Mouse (Mus musculus) heart, embryonic 11.5 days (tissue): Measurements from ENCODE around the gene Mnat1. TPM values are rescaled to one million over a fixed set of nuclear protein-coding genes. Genes with fewer than 3 reads are reported as not detected.

Source experiments
- ATAC-seq: fragments of 200-750 bp; cut with Nextera tagmentation; replicated peaks from 2 replicates; pipeline ENCODE4 v1.8.0; 2017; ENCODE audit warnings: moderate library complexity; ENCODE audit not compliant: insufficient number of reproducible peaks, low FRiP score, low TSS enrichment
- H3K27ac ChIP-seq: fragments of 300-500 bp; sonication (generic); 2 replicates; pipeline ENCODE4 v1.5.1; 2014; ENCODE audit warnings: mild to moderate bottlenecking, low read depth, low read length
- H3K27me3 ChIP-seq: fragments of 300-500 bp; sonication (generic); 2 replicates; pipeline ENCODE4 v1.6.1; 2014; ENCODE audit warnings: mild to moderate bottlenecking, low read length, mixed read lengths; ENCODE audit not compliant: control insufficient read depth, insufficient read depth
- H3K36me3 ChIP-seq: fragments of 300-500 bp; sonication (generic); 2 replicates; pipeline ENCODE4 v1.6.1; 2014; ENCODE audit warnings: mild to moderate bottlenecking, low read length, moderate library complexity, mixed read lengths; ENCODE audit not compliant: control insufficient read depth, insufficient read depth
- H3K4me1 ChIP-seq: fragments of 300-500 bp; sonication (generic); 2 replicates; pipeline ENCODE4 v1.6.1; 2014; ENCODE audit warnings: low read length; ENCODE audit not compliant: control insufficient read depth, insufficient read depth
- H3K4me2 ChIP-seq: fragments of 300-500 bp; sonication (generic); 2 replicates; pipeline ENCODE4 v1.6.1; 2014; ENCODE audit warnings: mild to moderate bottlenecking, moderate library complexity
- H3K4me3 ChIP-seq: fragments of 300-500 bp; sonication (generic); 2 replicates; pipeline ENCODE4 v1.5.1; 2014; ENCODE audit warnings: low read depth, low read length
- H3K9ac ChIP-seq: fragments of 300-500 bp; sonication (generic); 2 replicates; pipeline ENCODE4 v1.6.1; 2014; ENCODE audit warnings: mild to moderate bottlenecking, low read depth, low read length, moderate library complexity
- H3K9me3 ChIP-seq: fragments of 300-500 bp; sonication (generic); replicated peaks from 2 replicates; pipeline ENCODE4 v1.6.1; 2016; ENCODE audit warnings: low read length; ENCODE audit not compliant: control insufficient read depth
- WGBS: fragments of 180-500 bp; shearing (Covaris S2); extraction: QIAGEN DNeasy Blood & Tissue Kit; methylation state at CpG from one replicate; pipeline ENCODE4 v1.1.7; 2014; ENCODE audit not compliant: insufficient replicate concordance; 5-methylcytosine and 5-hydroxymethylcytosine counted together
- polyA plus RNA-seq: library from polyadenylated mRNA; unstranded; fragments of >200 nt; fragmentation: Nextera tagmentation; extraction: Ambion mirVana; gene quantifications from 2 replicates; pipeline ENCODE4 v1.2.1, GENCODE M21; 2014

The Mnat1 gene
- polyA plus RNA-seq, 1 experiment from 2014 or later, result 32.6 TPM

DNA sequence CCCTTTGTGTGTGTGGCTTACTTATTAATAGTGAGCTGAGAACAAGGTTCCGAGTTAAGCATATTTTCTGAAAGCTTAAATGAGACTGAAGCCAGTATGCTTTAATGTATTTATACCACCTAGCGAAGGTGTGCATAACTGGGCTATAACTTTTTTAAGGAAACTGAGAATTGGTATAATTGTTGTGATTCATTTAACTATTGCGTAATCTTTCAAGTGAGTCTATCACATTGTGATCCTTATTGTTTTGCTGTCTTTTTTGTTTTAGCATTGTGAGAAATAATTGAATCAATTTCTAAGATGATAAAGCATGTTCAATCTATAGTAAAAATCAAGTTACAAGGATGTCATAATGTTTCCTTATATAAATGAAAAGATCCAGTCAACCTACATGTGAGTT, 104.9 kb downstream of the Mnat1 start:
- H3K4me3 ChIP-seq, result no peak overlapping the region
- no peaks in the 10 kb centered on the region for H3K9me3 ChIP-seq
- H3K27me3 ChIP-seq, result no peaks in the 10 kb centered on the region
- H3K4me1 ChIP-seq, result no peaks in the 10 kb centered on the region
- no peaks in the 10 kb centered on the region for H3K36me3 ChIP-seq
- WGBS, result 92% methylated on average over 3 of the region's 3 CpGs
- H3K4me2 ChIP-seq, result no peak overlapping the region
- H3K27ac ChIP-seq, result no peak overlapping the region
- ATAC-seq, result no peak
- no peak overlapping the region for H3K9ac ChIP-seq

- Histone ChIP-seq H3K4me2 (no peak overlapping the region), H3K27me3 (no peaks in the 10 kb centered on the region), H3K9me3 (no peaks in the 10 kb centered on the region), H3K27ac (no peak overlapping the region), H3K9ac (no peak overlapping the region), H3K36me3 (no peaks in the 10 kb centered on the region), H3K4me1 (no peaks in the 10 kb centered on the region), H3K4me3 (no peak overlapping the region)
- ATAC-seq, result no peak
Measured at GRCm38 (mm10) chr12:73230196-73230595, 106.7 kb downstream of the Mnat1 start.

DNA sequence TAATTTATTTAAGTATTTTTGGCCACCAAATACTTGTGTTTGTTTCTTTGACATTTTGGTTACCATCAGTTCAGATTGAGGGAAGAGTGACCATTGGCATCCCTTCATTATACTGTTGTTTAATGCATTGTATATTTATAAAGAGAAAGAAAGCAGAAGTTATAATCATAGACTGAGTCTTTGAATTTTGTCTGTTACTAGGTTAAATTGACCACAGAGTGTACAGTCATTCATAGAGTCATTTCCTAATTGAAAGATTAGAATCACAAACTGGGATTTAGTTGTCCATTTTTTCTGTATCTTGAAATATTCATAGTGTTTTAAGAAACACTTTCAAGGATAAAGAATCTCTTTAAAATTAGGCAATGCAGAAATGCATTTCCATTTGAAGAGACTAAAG, 108.0 kb downstream of the Mnat1 start:
- Histone ChIP-seq H3K27me3 (no peaks in the 10 kb centered on the region), H3K4me2 (no peak overlapping the region), H3K9me3 (no peaks in the 10 kb centered on the region), H3K9ac (no peak overlapping the region), H3K4me3 (no peak overlapping the region), H3K27ac (no peak overlapping the region), H3K36me3 (no peaks in the 10 kb centered on the region), H3K4me1 (no peaks in the 10 kb centered on the region)
- no peak for ATAC-seq

- H3K36me3 ChIP-seq, result no peaks in the 10 kb centered on the region
- no peaks in the 10 kb centered on the region for H3K27me3 ChIP-seq
- H3K4me3 ChIP-seq, result no peak overlapping the region
- no peak overlapping the region for H3K9ac ChIP-seq
- 75% methylated on average over 2 of the region's 2 CpGs for WGBS
- no peaks in the 10 kb centered on the region for H3K9me3 ChIP-seq
- ATAC-seq, result no peak
- H3K27ac ChIP-seq, result no peak overlapping the region
- H3K4me1 ChIP-seq, result no peaks in the 10 kb centered on the region
- H3K4me2 ChIP-seq, result no peak overlapping the region
Measured at GRCm38 (mm10) chr12:73232586-73232985, 109.1 kb downstream of the Mnat1 start.

DNA sequence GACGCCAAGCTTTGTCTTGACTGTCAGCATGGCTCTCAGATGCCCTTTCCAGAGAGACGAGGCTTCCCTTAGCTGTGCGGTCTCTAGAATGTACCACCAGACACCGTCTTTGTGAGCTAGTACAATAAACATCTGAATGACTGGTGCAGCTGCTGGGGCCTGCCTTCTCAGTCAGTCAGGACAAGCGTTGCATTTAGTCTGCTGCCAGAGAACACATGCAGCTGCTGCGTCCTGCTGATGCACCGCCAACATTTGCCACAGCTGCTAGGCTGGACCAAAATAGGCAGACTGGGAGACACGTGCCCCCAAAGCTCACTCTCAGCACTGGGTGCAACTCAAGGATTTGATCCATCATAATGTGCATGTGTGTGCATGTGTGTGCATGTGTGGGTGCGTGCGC, 118.4 kb downstream of the Mnat1 start:
- H3K9ac ChIP-seq, result no peak overlapping the region
- no peak overlapping the region for H3K4me2 ChIP-seq
- whole genome bisulfite sequencing, result 76% methylated on average over 10 of the region's 10 CpGs
- no peak overlapping the region for H3K27ac ChIP-seq
- no peaks in the 10 kb centered on the region for H3K4me1 ChIP-seq
- H3K9me3 ChIP-seq, result no peaks in the 10 kb centered on the region
- ATAC-seq, result no peak
- no peak overlapping the region for H3K4me3 ChIP-seq
- no peaks in the 10 kb centered on the region for H3K36me3 ChIP-seq
- H3K27me3 ChIP-seq, result no peaks in the 10 kb centered on the region

GRCm38 (mm10) chr12:73245687-73246086, 122.2 kb downstream of the Mnat1 start:
- no peak overlapping the region for H3K27ac ChIP-seq
- WGBS, result 78% methylated on average over 5 of the region's 5 CpGs
- H3K4me2 ChIP-seq, result no peak overlapping the region

DNA sequence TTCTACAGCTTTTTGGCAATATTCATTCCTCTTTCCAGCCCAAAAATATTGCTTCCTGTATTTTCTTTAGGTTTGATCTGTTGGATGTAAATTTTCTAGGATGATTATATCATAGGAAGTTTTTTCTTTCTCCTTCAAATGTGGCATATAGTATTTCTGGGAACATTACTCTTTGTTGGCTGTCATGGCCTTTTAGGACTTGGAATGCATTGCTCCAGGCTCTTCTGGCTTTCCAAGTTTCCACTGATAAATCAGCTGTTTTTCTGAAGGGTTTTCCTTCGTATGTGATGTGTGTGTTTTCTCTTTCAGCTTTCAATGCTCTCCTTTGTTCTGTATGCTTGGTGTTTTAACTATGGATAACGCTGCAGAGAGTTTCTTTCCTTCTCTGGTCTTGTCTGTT, 131.5 kb downstream of the Mnat1 start:
- Histone ChIP-seq H3K4me1 (no peaks in the 10 kb centered on the region), H3K4me2 (no peak overlapping the region), H3K27me3 (no peaks in the 10 kb centered on the region), H3K9ac (no peak overlapping the region), H3K27ac (no peak overlapping the region), H3K9me3 (no peaks in the 10 kb centered on the region), H3K4me3 (no peak overlapping the region), H3K36me3 (no peaks in the 10 kb centered on the region)
- WGBS, result 65% methylated on average over 2 of the region's 2 CpGs
- no peak for ATAC-seq

More at GRCm38 (mm10) chr12:73245687-73246086, 122.2 kb downstream of the Mnat1 start:
- no peaks in the 10 kb centered on the region for H3K9me3 ChIP-seq
- H3K4me3 ChIP-seq, result no peak overlapping the region
- H3K36me3 ChIP-seq, result no peaks in the 10 kb centered on the region
- H3K9ac ChIP-seq, result no peak overlapping the region
- H3K4me1 ChIP-seq, result 0 out of 2 replicates have a peak, but pooled peaks cover 3% of the 10 kb centered on the region
- ATAC-seq, result no peak
- H3K27me3 ChIP-seq, result no peaks in the 10 kb centered on the region

DNA sequence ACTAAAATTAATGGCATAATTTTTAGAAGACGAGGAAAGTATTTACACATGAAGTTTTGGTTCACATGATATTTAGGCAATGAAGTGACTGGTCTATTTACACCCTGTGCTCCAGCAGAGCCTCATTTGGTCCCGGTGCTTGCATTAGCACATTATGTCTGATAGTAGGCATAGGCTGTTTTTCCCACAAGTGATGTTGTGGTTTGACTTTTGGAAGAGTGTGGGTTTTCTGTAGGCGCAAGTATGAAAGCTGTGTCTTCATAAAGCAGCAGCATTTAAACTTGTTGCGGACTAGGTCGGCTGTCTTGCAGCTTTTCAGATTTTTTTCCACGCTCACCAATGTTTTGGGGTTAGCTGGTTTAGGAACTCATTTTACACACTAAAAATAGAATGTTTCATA, 135.8 kb downstream of the Mnat1 start:
- no peaks in the 10 kb centered on the region for H3K36me3 ChIP-seq
- H3K9ac ChIP-seq, result no peak overlapping the region
- H3K4me3 ChIP-seq, result no peak overlapping the region
- no peaks in the 10 kb centered on the region for H3K4me1 ChIP-seq
- 92% methylated on average over 6 of the region's 6 CpGs for WGBS
- ATAC-seq, result no peak
- no peaks in the 10 kb centered on the region for H3K9me3 ChIP-seq
- no peak overlapping the region for H3K4me2 ChIP-seq
- no peak overlapping the region for H3K27ac ChIP-seq
- H3K27me3 ChIP-seq, result no peaks in the 10 kb centered on the region

GRCm38 (mm10) chr12:73260339-73260738, 136.8 kb downstream of the Mnat1 start:
- 86% methylated on average over 1 of the region's 1 CpGs for WGBS
- H3K4me2 ChIP-seq, result no peak overlapping the region
- H3K9ac ChIP-seq, result no peak overlapping the region
- H3K36me3 ChIP-seq, result no peaks in the 10 kb centered on the region
- no peak overlapping the region for H3K27ac ChIP-seq
- H3K9me3 ChIP-seq, result no peaks in the 10 kb centered on the region
- H3K27me3 ChIP-seq, result no peaks in the 10 kb centered on the region
- no peak for ATAC-seq
- no peaks in the 10 kb centered on the region for H3K4me1 ChIP-seq
- no peak overlapping the region for H3K4me3 ChIP-seq
